Mouse (Mus musculus): ENCODE data around the gene Gm5169. TPM values are rescaled to one million over a fixed set of nuclear protein-coding genes. Genes with fewer than 3 reads are reported as not detected.
"Not testable (repeated sequence)": the region's sequence is repeated elsewhere in the genome, so short reads cannot be mapped to it uniquely, and the experiment has no call there.

Gene Gm5169
- polyA plus RNA-seq (2014; fragmentation: Nextera tagmentation; extraction: Ambion mirVana), result not detected in 2 replicates

DNA sequence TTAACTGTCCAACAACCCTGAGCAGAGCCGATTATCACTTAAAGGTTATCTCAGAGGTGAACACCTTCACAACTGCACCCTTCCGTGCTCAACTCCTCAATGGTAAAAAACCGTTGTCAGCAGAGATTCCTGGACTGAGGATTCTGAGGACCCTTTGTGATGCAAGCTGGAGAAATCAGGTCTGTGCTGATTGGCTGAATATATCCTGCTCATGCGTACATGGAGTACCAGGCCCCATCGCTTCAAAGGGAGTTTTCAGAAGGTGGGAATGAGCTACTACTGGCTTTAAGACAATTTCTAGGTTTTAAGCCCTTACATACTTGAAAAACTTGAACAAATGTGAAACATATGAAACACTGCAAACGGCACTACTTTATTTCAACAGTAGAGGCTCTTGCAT is at the start of gene Gm5169:
TSS of gene Gm5169 (minus strand) at position 101 of the 400 bp plus-strand sequence.
- WGBS, result 100% methylated on average over 1 of the region's 6 CpGs
- not testable (repeated sequence) for H3K9me3 ChIP-seq (ENCODE audit: control insufficient read depth, low read depth, low read length); H3K4me2 ChIP-seq (replicated peaks; ENCODE audit: low read depth, low read length); H3K27me3 ChIP-seq (ENCODE audit: control insufficient read depth, insufficient read depth, low read length); H3K4me1 ChIP-seq (ENCODE audit: control insufficient read depth, insufficient read depth, low read length); H3K9ac ChIP-seq (replicated peaks; ENCODE audit: low read depth, low read length); H3K27ac ChIP-seq (ENCODE audit: low read length); H3K36me3 ChIP-seq (ENCODE audit: control insufficient read depth, insufficient read depth, low read length); ATAC-seq (ENCODE audit: insufficient number of reproducible peaks, insufficient read depth, low FRiP score, low read depth); H3K4me3 ChIP-seq (ENCODE audit: low read depth, low read length)

DNA sequence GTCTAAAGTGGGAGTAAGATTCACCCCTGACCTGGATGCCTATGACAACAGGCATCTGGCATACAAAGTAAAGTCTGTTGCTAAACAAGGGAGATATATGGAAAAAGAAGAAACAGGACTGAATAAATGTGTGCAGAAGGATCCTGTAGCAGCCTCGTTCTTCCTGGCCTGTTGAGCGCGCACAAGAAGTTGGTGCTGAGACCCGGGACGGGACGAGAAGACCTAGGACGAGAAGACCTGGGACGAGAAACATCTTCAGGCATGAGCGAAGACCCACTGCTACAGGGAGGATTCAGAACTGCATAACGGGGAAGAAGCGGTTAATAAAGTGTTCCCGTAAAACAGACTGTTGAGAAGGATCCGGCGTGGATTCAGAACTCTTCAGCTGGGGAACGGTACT is 46.2 kb upstream of the Gm5169 start:
- not testable (repeated sequence) for H3K4me3 ChIP-seq (ENCODE audit: low read depth, low read length); H3K4me2 ChIP-seq (replicated peaks; ENCODE audit: low read depth, low read length); H3K9ac ChIP-seq (replicated peaks; ENCODE audit: low read depth, low read length); ATAC-seq (ENCODE audit: insufficient number of reproducible peaks, insufficient read depth, low FRiP score, low read depth); H3K4me1 ChIP-seq (ENCODE audit: control insufficient read depth, insufficient read depth, low read length); H3K9me3 ChIP-seq (ENCODE audit: control insufficient read depth, low read depth, low read length); H3K27me3 ChIP-seq (ENCODE audit: control insufficient read depth, insufficient read depth, low read length); H3K36me3 ChIP-seq (ENCODE audit: control insufficient read depth, insufficient read depth, low read length); H3K27ac ChIP-seq (ENCODE audit: low read length)
- WGBS, result 95% methylated on average over 12 of the region's 15 CpGs

All from stomach, embryonic 14.5 days (tissue).